21 mouse cellular contexts compared by ENCODE assay signal in the genomic region with DNA sequence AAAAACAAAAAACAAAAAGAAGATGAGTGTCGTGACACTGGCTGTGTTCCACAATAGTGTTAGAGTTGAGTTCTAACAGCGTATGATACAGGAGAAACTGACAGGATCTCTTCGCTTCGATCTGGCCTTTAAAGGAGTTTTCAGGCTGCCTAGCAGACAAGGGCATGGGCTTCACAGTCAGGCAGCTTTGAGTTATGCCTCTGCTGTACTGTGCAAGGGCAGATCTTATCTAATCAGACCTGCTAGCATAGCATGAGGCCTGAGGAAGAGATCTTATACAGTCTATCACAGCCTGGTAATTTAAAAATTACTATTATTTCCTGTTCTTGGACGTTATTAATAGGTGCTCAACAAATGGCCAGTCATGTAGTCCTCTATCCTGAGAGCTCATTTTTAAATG.
DNase-seq lines count a peak whose midpoint lies in the region; ATAC-seq and TF ChIP-seq lines count a peak whose summit lies in the region.
"Had no signal": no experiment of that assay in that cellular context is flagged by ENCODE, and none has a peak within 500 bp of the region (broad histone marks: within the 10 kb centered on the region; RNA-seq: fewer than 3 reads in every experiment).

No protein-coding gene starts in this region.

- no peak for TF ChIP-seq CTCF in layer of hippocampus, adult 2 months (conservative IDR thresholded peaks at IDR 0.05)
- TF ChIP-seq CTCF in midbrain, postnatal 0 days (IDR thresholded peaks at IDR 0.05) = no peak

- no peak overlapping the region for H3K9ac ChIP-seq in hindbrain, embryonic 14.5 days
- H3K9ac ChIP-seq in midbrain, postnatal 0 days (replicated peaks; ENCODE audit: low read length, poor library complexity, severe bottlenecking) = no peak overlapping the region
- H3K9ac ChIP-seq in midbrain, embryonic 14.5 days (replicated peaks; ENCODE audit: low read length) = no peak overlapping the region
- H3K9ac ChIP-seq: embryonic facial prominence, embryonic 13.5 days; forebrain, embryonic 15.5 days; heart, embryonic 13.5 days; intestine, embryonic 15.5 days; liver, embryonic 13.5 days had no signal

- 0 out of 2 replicates have a peak overlapping the region, but pooled peaks have one; percentile 37 for H3K27ac ChIP-seq in hindbrain, embryonic 10.5 days
- no peak overlapping the region for H3K27ac ChIP-seq in hindbrain, embryonic 14.5 days
- H3K27ac ChIP-seq in layer of hippocampus, adult 2 months = peak overlapping the region; percentile 3; the same call in 1 of the 2 replicates
- H3K27ac ChIP-seq in midbrain, postnatal 0 days (ENCODE audit: low read depth, low read length) = 0 out of 2 replicates have a peak overlapping the region, but pooled peaks have one; percentile 18
- H3K27ac ChIP-seq in midbrain, embryonic 14.5 days (replicated peaks; ENCODE audit: low read depth, low read length) = no peak overlapping the region
- H3K27ac ChIP-seq: embryonic facial prominence, embryonic 13.5 days; heart, embryonic 13.5 days; hindbrain, postnatal 0 days; intestine, embryonic 15.5 days; liver, embryonic 13.5 days had no signal

- 92% methylated on average over 5 of the region's 5 CpGs for WGBS in hindbrain, embryonic 10.5 days
- 87% methylated on average over 5 of the region's 5 CpGs for WGBS in hindbrain, embryonic 14.5 days
- WGBS in midbrain, postnatal 0 days = 85% methylated on average over 5 of the region's 5 CpGs
- 91% methylated on average over 5 of the region's 5 CpGs for WGBS in midbrain, embryonic 14.5 days

- no peaks in the 10 kb centered on the region for H3K9me3 ChIP-seq in hindbrain, embryonic 10.5 days
- H3K9me3 ChIP-seq in hindbrain, embryonic 14.5 days (ENCODE audit: control insufficient read depth, low read length) = no peaks in the 10 kb centered on the region
- no peaks in the 10 kb centered on the region for H3K9me3 ChIP-seq in midbrain, postnatal 0 days (ENCODE audit: low read length)
- H3K9me3 ChIP-seq in midbrain, embryonic 14.5 days (ENCODE audit: control insufficient read depth, low read length) = no peaks in the 10 kb centered on the region
- H3K9me3 ChIP-seq: embryonic facial prominence, embryonic 13.5 days; forebrain, embryonic 15.5 days; heart, embryonic 13.5 days; intestine, embryonic 15.5 days; liver, embryonic 13.5 days had no signal

- ATAC-seq in hindbrain, embryonic 14.5 days (ENCODE audit: low FRiP score) = no peak
- ATAC-seq in midbrain, postnatal 0 days (ENCODE audit: low FRiP score) = no peak
- no peak for ATAC-seq in midbrain, embryonic 14.5 days (ENCODE audit: low FRiP score, low TSS enrichment)
- ATAC-seq: forebrain, embryonic 15.5 days; hindbrain, postnatal 0 days; intestine, embryonic 15.5 days had no signal

- H3K36me3 ChIP-seq in hindbrain, embryonic 10.5 days = peaks cover 12% of the 10 kb centered on the region
- no peaks in the 10 kb centered on the region for H3K36me3 ChIP-seq in hindbrain, embryonic 14.5 days (replicated peaks; ENCODE audit: control insufficient read depth, insufficient read depth)
- no peaks in the 10 kb centered on the region for H3K36me3 ChIP-seq in midbrain, postnatal 0 days (ENCODE audit: insufficient read depth, low read length)
- no peaks in the 10 kb centered on the region for H3K36me3 ChIP-seq in midbrain, embryonic 14.5 days (ENCODE audit: control insufficient read depth, insufficient read depth, low read length)
- H3K36me3 ChIP-seq: embryonic facial prominence, embryonic 13.5 days; forebrain, embryonic 15.5 days; heart, embryonic 13.5 days; intestine, embryonic 15.5 days; liver, embryonic 13.5 days had no signal

- no peak overlapping the region for H3K4me2 ChIP-seq in hindbrain, embryonic 14.5 days (replicated peaks)
- no peak overlapping the region for H3K4me2 ChIP-seq in midbrain, postnatal 0 days (ENCODE audit: low read depth, low read length, poor library complexity, severe bottlenecking)
- no peak overlapping the region for H3K4me2 ChIP-seq in midbrain, embryonic 14.5 days (ENCODE audit: low read length)
- H3K4me2 ChIP-seq: embryonic facial prominence, embryonic 13.5 days; forebrain, embryonic 15.5 days; heart, embryonic 13.5 days; intestine, embryonic 15.5 days; liver, embryonic 13.5 days had no signal

- DNase-seq in adrenal gland, adult 2 months = peak; percentile 53
- no peak for DNase-seq in adrenal gland, postnatal 10 days
- no peak for DNase-seq in hindbrain, embryonic 10.5 days (ENCODE audit: low spot score)
- DNase-seq in hindbrain, embryonic 14.5 days (ENCODE audit: low spot score) = no peak
- DNase-seq in layer of hippocampus, adult 2 months (ENCODE audit: low spot score in 2 of 2) = no peak
- no peak for DNase-seq in layer of hippocampus, postnatal 25 days (ENCODE audit: extremely low spot score in 1 of 2, low spot score in 1 of 2)
- DNase-seq in midbrain, postnatal 0 days (ENCODE audit: low spot score) = no peak
- DNase-seq in midbrain, embryonic 14.5 days = no peak
- DNase-seq: kidney, adult 9 months; left cerebral cortex, postnatal 4 days; liver, embryonic 13.5 days; right cerebral cortex, adult 18-20 months; spleen, adult 18-20 months; thymus, postnatal 14 days had no signal

- peaks cover 34% of the 10 kb centered on the region for H3K4me1 ChIP-seq in hindbrain, embryonic 10.5 days (replicated peaks)
- H3K4me1 ChIP-seq in hindbrain, embryonic 14.5 days (replicated peaks; ENCODE audit: control insufficient read depth, insufficient read depth, low read length) = peaks cover 22% of the 10 kb centered on the region
- no peaks in the 10 kb centered on the region for H3K4me1 ChIP-seq in midbrain, postnatal 0 days (ENCODE audit: insufficient read depth, low read length)
- peaks cover 14% of the 10 kb centered on the region for H3K4me1 ChIP-seq in midbrain, embryonic 14.5 days (ENCODE audit: control insufficient read depth, insufficient read depth, low read length)

- no peaks in the 10 kb centered on the region for H3K27me3 ChIP-seq in hindbrain, embryonic 10.5 days (ENCODE audit: insufficient read depth, poor library complexity, severe bottlenecking)
- no peaks in the 10 kb centered on the region for H3K27me3 ChIP-seq in hindbrain, embryonic 14.5 days (ENCODE audit: control insufficient read depth, insufficient read depth, low read length)
- H3K27me3 ChIP-seq in midbrain, postnatal 0 days (ENCODE audit: insufficient read depth, low read length) = no peaks in the 10 kb centered on the region
- no peaks in the 10 kb centered on the region for H3K27me3 ChIP-seq in midbrain, embryonic 14.5 days (ENCODE audit: control insufficient read depth, insufficient read depth, low read length)
- H3K27me3 ChIP-seq: embryonic facial prominence, embryonic 13.5 days; forebrain, embryonic 15.5 days; heart, embryonic 13.5 days; intestine, embryonic 15.5 days; liver, embryonic 13.5 days; Patski had no signal

- H3K4me3 ChIP-seq in hindbrain, embryonic 10.5 days = no peak overlapping the region
- no peak overlapping the region for H3K4me3 ChIP-seq in hindbrain, embryonic 14.5 days (replicated peaks; ENCODE audit: low read length)
- no peak overlapping the region for H3K4me3 ChIP-seq in layer of hippocampus, adult 2 months
- H3K4me3 ChIP-seq in midbrain, postnatal 0 days (ENCODE audit: low read depth, low read length) = no peak overlapping the region
- H3K4me3 ChIP-seq in midbrain, embryonic 14.5 days (replicated peaks; ENCODE audit: low read depth, low read length) = no peak overlapping the region
- H3K4me3 ChIP-seq: embryonic facial prominence, embryonic 13.5 days; forebrain, embryonic 10.5 days; forebrain, embryonic 15.5 days; heart, embryonic 13.5 days; intestine, embryonic 15.5 days; liver, embryonic 13.5 days had no signal

Comparison
In these comparisons a context has a peak if more than half of its experiments do, and no peak if none do; other contexts are left out.
1. H3K27ac ChIP-seq: peak in hindbrain, embryonic 10.5 days (single experiment), layer of hippocampus, adult 2 months (single experiment) and midbrain, postnatal 0 days (single experiment); none in hindbrain, embryonic 14.5 days (single experiment) and midbrain, embryonic 14.5 days (single experiment).